Mouse (Mus musculus) right cerebral cortex, postnatal 10 days (tissue): ENCODE data around the gene Il11ra1.
A peak's percentile ranks its signal among the peaks of the same experiment; 100 is the strongest.
"Not testable (repeated sequence)": the region's sequence is repeated elsewhere in the genome, so short reads cannot be mapped to it uniquely, and the experiment has no call there.

Source experiments
- DNase-seq, 2 experiments: peaks; one replicate each; pipeline ENCODE4 v3.0.0; 2021; ENCODE audit warnings: low spot score in 2 of 2

Gene Il11ra1

GRCm38 (mm10) chr4:41679291-41679690, 20.5 kb upstream of the Il11ra1 start:
- no peak for DNase-seq

GRCm38 (mm10) chr4:41681176-41681575, 18.6 kb upstream of the Il11ra1 start:
- peak in 1 of 2 experiments; percentile 74 for DNase-seq

GRCm38 (mm10) chr4:41681947-41682346, 17.8 kb upstream of the Il11ra1 start:
- peak in 1 of 2 experiments; percentile 68 for DNase-seq

- DNase-seq: no peak
Observed at GRCm38 (mm10) chr4:41682789-41683188, 17.0 kb upstream of the Il11ra1 start.

- peak in 1 of 2 experiments; percentile 67 for DNase-seq
Observed at GRCm38 (mm10) chr4:41683303-41683702, 16.5 kb upstream of the Il11ra1 start.

GRCm38 (mm10) chr4:41684131-41684930, 15.5 kb upstream of the Il11ra1 start:
- DNase-seq: not testable (repeated sequence)

GRCm38 (mm10) chr4:41684931-41685453, 14.8 kb upstream of the Il11ra1 start:
- not testable (repeated sequence) for DNase-seq

- DNase-seq: not testable (repeated sequence)
Observed at GRCm38 (mm10) chr4:41685882-41686492, 13.8 kb upstream of the Il11ra1 start.

- DNase-seq: not testable (repeated sequence)
Observed at GRCm38 (mm10) chr4:41688562-41688961, 11.2 kb upstream of the Il11ra1 start.

- DNase-seq: not testable (repeated sequence)
Observed at GRCm38 (mm10) chr4:41690014-41690413, 9.8 kb upstream of the Il11ra1 start.

GRCm38 (mm10) chr4:41693511-41693910, 6.3 kb upstream of the Il11ra1 start:
- DNase-seq: not testable (repeated sequence)

GRCm38 (mm10) chr4:41695800-41696199, 4.0 kb upstream of the Il11ra1 start:
- DNase-seq: not testable (repeated sequence)

- not testable (repeated sequence) for DNase-seq
Observed at GRCm38 (mm10) chr4:41696452-41696851, 3.3 kb upstream of the Il11ra1 start.

- peak; percentile 86 to 91 for DNase-seq
Observed at GRCm38 (mm10) chr4:41696930-41697841, 2.6 kb upstream of the Il11ra1 start, which contains the start of gene Cntfr. Gene Cntfr (minus strand): TSS chr4:41697089.

- peak in 1 of 2 experiments; percentile 38 for DNase-seq
Observed at GRCm38 (mm10) chr4:41698421-41699016, 1.3 kb upstream of the Il11ra1 start.

- DNase-seq: not testable (repeated sequence)
Observed at GRCm38 (mm10) chr4:41700224-41700623, 435 bp downstream of the Il11ra1 start.

- not testable (repeated sequence) for DNase-seq
Observed at GRCm38 (mm10) chr4:41702226-41702625, 2.4 kb downstream of the Il11ra1 start.

GRCm38 (mm10) chr4:41704651-41705050, 4.9 kb downstream of the Il11ra1 start:
- no peak for DNase-seq

GRCm38 (mm10) chr4:41705922-41706754, 6.3 kb downstream of the Il11ra1 start:
- peak in 1 of 2 experiments; percentile 62 for DNase-seq

- peak; percentile 83 to 86 for DNase-seq
Observed at GRCm38 (mm10) chr4:41707011-41707535, 7.3 kb downstream of the Il11ra1 start.
